Mouse (Mus musculus): Measurements from ENCODE around the gene Kansl2.

Gene Kansl2

DNA sequence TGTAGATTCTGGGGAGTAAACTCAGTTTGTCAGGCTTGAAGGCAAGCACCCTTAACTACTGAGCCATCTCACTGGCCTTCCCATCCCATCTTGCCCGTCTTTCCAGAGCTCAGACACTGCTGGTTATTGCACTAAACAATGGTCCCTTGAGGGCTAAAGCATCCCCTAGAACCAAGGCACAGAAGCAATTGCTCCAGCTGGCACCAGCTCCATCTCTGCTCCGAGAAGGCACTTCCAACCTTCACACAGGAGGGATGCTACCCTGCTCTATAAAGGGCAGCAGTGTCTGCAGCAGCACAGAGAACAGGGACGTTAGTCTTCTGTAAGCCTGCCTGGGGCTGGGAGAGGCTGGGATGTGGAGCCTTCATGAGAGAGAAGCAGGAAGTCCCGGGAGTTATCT lies 42.0 kb downstream of the Kansl2 start, which contains the start of gene Olfr279:
Olfr279 (plus strand) TSS at position 301 of the 400 bp plus-strand sequence.
- no peak for DNase-seq

DNA sequence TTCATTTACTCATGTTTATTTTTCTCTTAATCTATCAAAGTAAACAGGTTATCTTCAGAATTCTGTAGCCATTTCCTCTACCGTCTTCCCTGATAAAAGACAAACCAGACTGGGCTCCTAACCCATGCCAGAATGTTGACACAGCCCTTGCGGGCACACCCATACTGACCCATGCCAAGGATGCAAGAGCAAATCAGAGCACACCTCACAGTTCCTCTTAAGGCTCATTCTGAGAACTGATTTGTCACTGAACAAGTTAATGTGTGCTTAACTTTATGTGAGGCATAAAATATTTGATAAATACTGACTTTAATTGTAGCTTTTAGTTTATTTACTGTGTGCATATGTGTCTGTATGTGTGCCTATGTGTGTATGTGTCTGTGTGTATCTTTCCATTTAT lies 42.7 kb downstream of the Kansl2 start:
- peak in 1 of 2 experiments; percentile 45 for DNase-seq

DNA sequence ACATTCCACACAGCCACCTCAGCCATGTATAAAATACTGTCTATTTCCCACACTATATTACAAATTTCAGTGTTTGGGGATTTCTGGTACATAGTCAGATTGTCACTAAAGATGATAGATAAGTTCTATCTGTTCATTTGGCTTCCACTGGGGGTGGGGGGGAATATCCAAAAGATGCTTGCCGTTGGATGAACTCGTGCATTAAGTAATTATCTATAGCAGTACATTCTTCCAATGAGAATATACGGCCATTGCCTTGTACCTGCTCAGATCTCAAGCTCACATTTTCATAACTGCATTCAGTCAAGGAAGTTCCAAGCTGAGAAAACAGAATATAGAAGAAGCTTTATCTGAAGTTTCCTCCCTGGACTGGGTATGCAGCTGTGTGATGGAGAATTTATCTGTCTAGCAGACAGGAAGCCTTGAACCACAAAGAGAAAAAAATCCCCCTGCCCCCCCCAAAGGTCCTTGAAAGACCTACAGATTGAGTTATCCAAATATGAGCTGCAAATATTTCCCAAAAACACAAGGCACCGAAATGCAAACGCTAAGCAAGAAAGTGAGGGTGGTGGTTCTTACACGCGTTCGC lies 47.5 kb downstream of the Kansl2 start:
- DNase-seq = no peak

DNA sequence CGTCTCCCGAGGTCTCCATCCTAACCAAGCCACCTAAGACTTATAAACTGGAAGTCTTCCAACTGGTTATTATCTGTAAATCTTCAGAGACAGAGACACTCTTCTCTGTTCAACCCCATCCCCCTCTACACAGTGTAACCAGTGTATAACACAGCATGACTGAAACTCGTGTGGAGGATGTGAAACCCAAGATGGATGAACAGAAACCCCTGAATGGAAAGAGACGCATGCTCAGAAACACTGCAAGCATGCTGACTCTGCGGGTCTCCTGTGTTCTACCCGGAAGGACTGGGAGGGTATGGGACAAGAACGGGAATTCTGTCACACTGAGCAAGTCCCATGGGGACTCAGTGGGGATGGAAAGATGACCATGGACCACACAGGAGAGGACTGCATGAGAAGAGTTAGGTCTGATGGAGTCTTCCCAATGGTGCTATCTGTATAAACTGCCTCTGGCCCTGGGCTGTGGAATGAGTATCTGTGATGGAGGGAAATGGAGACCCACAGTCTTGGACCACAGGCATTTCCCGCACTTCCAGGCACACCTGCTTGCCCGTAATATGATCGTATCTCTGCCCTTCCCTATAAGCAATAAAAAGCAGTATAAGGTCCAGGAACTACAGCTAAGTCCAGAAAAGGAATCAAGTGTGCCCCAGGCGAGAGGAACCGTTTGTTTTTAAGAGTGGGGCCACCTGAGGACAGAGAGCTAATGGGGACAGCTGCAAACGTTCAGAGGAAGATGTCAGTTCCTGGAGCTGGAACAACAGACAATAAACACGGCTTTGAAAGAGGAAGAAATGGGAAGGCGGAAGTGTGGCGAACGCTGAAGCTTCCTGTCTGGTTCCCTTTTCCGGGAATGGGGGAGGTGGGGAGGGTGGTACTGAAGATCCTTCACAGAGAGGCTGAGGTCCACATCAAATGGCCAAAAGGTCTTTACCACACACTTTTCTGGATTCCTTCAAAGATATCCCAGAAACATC lies 49.9 kb downstream of the Kansl2 start:
- DNase-seq = peak; percentile 38 to 54

DNA sequence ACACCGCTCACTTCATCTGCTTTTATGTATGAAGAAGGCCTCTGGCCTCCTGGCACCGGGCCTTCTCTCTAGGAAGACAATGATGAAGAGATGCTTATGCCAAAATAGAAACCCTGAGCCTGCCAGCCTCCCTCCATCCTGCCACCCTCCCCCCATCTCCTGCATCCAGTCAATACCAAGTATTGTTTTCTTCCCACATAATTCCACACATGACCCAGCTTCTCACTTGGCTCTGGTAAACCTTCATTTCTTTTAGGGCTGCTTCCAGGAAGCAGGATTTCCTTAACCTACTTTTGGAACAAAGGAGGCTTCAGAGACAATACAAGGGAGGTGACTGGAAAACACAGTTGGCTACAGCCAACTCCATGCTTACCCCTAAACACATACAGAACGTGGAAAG lies 51.4 kb downstream of the Kansl2 start, which contains the start of gene Lalba:
Lalba (minus strand) TSS at position 21 of the 400 bp plus-strand sequence.
- DNase-seq = no peak

DNA sequence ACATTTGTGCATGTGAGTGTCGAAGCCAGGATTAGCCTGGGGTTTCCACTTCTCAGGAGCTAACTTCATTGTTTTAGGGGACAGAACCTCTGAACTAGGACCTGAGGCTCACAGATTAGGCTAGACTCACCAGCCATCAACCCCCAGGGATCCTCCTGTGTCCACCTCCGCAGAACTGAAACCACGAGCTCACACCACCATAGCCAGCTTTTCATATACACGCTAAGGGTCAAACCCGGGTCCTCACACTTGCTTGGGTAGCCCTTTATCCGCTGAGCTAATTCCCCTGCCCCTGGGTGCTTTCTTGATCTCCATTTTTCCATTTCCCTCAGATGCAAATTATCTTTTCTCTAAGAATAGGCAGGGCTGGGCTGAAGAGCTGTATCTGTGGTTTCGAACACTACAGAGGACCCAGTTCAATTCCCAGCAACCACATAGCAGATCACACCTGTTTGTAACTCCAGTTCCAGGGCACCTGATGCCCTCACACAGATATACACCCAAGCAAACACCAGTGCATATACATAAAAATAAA lies 54.4 kb downstream of the Kansl2 start:
- DNase-seq = no peak

DNA sequence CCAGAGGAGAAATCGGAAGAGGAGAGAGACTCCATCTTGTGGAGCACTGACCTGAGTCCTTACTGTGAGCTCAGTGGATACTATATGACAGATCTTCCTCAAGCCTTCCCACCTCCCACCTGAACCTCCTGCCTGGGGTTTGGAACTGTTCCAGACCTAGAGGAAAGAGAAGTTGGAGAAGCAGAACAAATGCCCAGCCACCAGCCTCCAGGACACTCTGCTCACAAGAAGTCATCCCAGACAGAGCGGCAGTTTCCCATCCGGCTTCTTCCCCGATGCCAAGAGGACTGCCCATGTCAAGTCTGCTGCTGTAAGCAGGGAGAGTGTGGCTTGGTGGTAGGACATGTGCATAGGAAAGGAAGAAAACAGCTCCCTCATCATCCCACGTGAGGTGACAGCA lies 57.8 kb downstream of the Kansl2 start:
- DNase-seq = no peak

DNA sequence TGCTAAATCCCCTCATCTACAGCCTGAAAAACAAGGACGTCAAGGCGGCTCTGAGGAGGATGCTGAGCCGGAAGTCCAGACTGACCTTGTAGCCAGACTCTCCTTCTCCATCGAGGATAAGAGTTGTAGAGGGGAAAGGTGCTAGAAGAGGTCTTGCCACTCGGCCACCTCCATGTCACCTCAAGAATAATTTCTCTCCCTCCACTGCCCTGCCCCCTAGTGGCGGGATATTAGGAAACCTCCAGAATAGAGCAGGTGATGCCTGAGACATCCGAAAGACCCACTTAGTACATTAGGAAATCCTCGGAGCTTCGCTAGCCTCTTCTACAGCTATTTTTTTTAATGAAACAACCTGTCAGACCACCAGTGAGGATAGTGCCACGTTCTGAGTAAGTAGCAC lies 58.7 kb downstream of the Kansl2 start:
- DNase-seq = peak; percentile 22 to 42

DNA sequence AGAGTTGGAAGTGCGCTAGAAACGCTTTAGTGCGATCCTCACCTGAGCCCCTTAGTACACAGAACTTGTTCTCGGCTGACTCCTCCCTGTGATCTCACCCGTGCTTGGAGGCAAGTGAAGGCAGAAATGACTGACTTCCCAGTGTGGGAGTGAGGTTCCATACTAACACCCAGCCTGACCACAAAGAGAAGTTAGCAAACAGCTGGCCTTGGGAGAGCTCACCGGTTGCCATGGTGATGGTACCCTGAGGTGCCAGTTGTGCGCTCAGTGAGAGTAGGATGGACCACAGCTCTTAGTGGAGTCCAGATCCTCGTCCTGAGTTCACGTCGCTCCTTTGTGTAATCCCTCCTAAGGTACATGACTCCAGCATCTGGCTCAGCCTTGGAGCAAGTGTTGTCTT lies 59.1 kb downstream of the Kansl2 start:
- no peak for DNase-seq

DNA sequence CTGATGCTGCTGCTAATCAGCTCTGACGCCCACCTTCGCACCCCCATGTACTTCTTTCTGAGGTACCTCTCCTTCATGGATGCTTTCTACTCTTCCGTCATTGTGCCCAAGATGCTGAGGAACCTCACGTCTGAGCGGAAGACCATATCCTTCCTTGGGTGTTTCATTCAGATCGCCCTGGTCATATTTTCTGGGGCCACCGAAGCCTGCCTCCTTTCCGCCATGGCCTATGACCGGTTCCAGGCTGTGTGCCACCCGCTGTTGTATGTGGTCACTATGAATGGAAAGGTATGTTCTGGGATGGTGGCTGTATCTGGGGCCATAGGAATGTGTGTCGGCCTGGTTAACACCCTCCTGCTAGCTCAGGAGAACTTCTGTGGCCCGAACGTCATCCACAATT lies 62.5 kb downstream of the Kansl2 start:
- no peak for DNase-seq

DNA sequence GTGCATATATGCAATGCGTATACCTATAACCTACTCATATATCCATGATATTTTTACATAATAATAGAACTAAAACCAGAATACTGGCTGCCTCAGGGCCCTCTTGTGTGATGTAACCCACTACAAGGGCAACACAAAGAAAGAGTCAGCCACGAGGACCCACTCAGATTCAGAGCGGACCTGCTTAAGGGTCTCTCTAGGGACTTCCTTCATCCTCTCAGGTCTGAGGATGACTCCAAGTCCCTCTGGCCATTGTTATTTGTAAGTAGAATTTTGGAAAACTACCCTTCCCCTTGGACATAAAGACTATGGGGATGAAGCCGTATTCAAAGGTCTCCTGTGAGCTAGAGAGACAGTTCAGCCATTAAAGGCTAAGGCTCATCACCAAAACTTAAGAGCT lies 64.5 kb downstream of the Kansl2 start, which contains the start of gene OR5BS1P:
OR5BS1P (plus strand) TSS at position 301 of the 400 bp plus-strand sequence.
- no peak for DNase-seq

Data from lung, adult 18-20 months (tissue).